Mouse (Mus musculus) midbrain, postnatal 0 days (tissue): ENCODE results near the gene Dagla. TPM values are rescaled to one million over a fixed set of nuclear protein-coding genes. Genes with fewer than 3 reads are reported as not detected.

Experiments
- ATAC-seq: fragments of 200-750 bp; cut with Nextera tagmentation; 2 replicates; pipeline ENCODE4 v1.8.0; 2017; ENCODE audit warnings: moderate number of reproducible peaks, mild to moderate bottlenecking, moderate TSS enrichment, moderate library complexity; ENCODE audit not compliant: low FRiP score
- DNase-seq: peaks from one replicate; pipeline ENCODE4 v3.0.0-alpha.2; 2015; ENCODE audit warnings: low spot score
- H3K27ac ChIP-seq: fragments of 300-500 bp; sonication (generic); 2 replicates; pipeline ENCODE4 v1.5.1; 2014; ENCODE audit warnings: low read depth, mild to moderate bottlenecking, low read length, mixed read lengths
- H3K27me3 ChIP-seq: fragments of 300-500 bp; sonication (generic); 2 replicates; pipeline ENCODE4 v1.6.1; 2014; ENCODE audit warnings: low read length, control low read depth, mixed read lengths; ENCODE audit not compliant: insufficient read depth
- H3K36me3 ChIP-seq: fragments of 300-500 bp; sonication (generic); 2 replicates; pipeline ENCODE4 v1.6.1; 2014; ENCODE audit warnings: low read length, control low read depth, mixed read lengths; ENCODE audit not compliant: insufficient read depth
- H3K4me1 ChIP-seq: fragments of 300-500 bp; sonication (generic); 2 replicates; pipeline ENCODE4 v1.6.1; 2014; ENCODE audit warnings: mild to moderate bottlenecking, control low read depth, antibody characterized with exemption, low read length, mixed read lengths; ENCODE audit not compliant: insufficient read depth
- H3K4me2 ChIP-seq: fragments of 300-500 bp; sonication (generic); 2 replicates; pipeline ENCODE4 v1.6.1; 2014; ENCODE audit warnings: low read depth, mild to moderate bottlenecking, low read length, mixed read lengths; ENCODE audit not compliant: poor library complexity, severe bottlenecking
- H3K4me3 ChIP-seq: fragments of 300-500 bp; sonication (generic); 2 replicates; pipeline ENCODE4 v1.5.1; 2014; ENCODE audit warnings: low read depth, mild to moderate bottlenecking, low read length, moderate library complexity
- H3K9ac ChIP-seq: fragments of 300-500 bp; sonication (generic); replicated peaks from 2 replicates; pipeline ENCODE4 v1.6.1; 2014; ENCODE audit warnings: mild to moderate bottlenecking, low read length, moderate library complexity, mixed read lengths; ENCODE audit not compliant: poor library complexity, severe bottlenecking
- H3K9me3 ChIP-seq: fragments of 300-500 bp; sonication (generic); 2 replicates; pipeline ENCODE4 v1.6.1; 2016; ENCODE audit warnings: low read length, control low read depth
- CTCF ChIP-seq: IDR thresholded peaks from 2 replicates; pipeline ENCODE4 v1.5.1; 2016; ENCODE audit warnings: antibody characterized with exemption, mild to moderate bottlenecking
- WGBS: fragments of 180-500 bp; shearing (Covaris S2); extraction: QIAGEN DNeasy Blood & Tissue Kit; methylation state at CpG from one replicate; pipeline ENCODE4 v1.1.7; 2014; 5-methylcytosine and 5-hydroxymethylcytosine counted together
- polyA plus RNA-seq: library from polyadenylated mRNA; unstranded; fragments of >200 nt; fragmentation: Nextera tagmentation; extraction: Ambion mirVana; gene quantifications from 2 replicates; pipeline ENCODE4 v1.2.1, GENCODE M21; 2015
- total RNA-seq: library from RNA; depleted of rRNA; stranded (reverse); fragments of >200 nt; gene quantifications from 2 replicates; pipeline ENCODE4 v1.2.3, GENCODE M21; 2014

Dagla gene
- total and polyA plus RNA-seq, 2 experiments from 2014 or later: 13.7 to 40.8 TPM

DNA sequence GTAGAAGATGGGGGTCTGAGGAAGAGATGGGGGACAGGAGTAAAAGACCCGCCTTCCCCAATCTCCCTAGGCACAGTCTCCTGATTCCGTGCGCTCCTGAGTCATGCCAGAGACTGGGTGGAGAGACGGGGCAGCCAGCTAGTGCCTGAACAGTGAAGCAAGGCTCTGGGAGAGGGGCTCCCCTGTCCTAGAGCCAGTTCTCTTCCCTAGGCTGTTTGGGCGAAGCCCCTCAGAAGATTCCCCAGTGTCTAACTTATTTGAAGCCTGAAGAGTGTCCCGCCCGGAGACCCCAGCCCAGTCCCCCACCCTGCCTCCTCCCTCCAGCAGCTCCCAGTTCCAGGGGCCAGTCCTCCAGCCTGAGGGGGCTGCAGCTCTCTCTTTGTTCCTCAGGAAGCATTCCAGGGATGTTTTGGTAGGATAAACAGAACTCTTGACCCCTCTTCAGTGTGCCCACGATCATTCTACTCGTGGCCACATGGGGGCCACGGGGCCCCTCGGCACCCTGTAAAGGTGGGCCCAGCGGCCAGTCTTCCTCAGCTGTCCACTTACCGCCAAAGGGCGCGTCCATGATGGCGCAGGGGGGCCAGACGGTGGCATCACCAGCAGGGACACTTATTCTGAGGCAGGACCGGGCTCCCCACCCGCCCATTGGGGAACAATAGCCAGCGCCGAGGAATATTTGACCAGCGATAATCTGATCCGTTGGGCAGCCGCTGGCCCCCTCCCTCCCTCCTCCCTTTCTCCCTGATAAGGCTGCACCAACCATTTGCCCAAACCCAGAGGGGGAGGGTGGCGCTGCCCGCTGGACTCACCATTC is 79.8 kb downstream of the Dagla start:
- DNase-seq (no peak), ATAC-seq (no peak)
- H3K36me3 ChIP-seq: no peaks in the 10 kb centered on the region
- H3K4me1 ChIP-seq: no peaks in the 10 kb centered on the region
- H3K9me3 ChIP-seq: no peaks in the 10 kb centered on the region
- H3K4me3 ChIP-seq: no peak overlapping the region
- H3K27me3 ChIP-seq: no peaks in the 10 kb centered on the region
- H3K4me2 ChIP-seq: no peak overlapping the region
- TF ChIP-seq CTCF: no peak
- WGBS: 32% methylated on average over 26 of the region's 26 CpGs
- no peak overlapping the region for H3K27ac ChIP-seq
- no peak overlapping the region for H3K9ac ChIP-seq

DNA sequence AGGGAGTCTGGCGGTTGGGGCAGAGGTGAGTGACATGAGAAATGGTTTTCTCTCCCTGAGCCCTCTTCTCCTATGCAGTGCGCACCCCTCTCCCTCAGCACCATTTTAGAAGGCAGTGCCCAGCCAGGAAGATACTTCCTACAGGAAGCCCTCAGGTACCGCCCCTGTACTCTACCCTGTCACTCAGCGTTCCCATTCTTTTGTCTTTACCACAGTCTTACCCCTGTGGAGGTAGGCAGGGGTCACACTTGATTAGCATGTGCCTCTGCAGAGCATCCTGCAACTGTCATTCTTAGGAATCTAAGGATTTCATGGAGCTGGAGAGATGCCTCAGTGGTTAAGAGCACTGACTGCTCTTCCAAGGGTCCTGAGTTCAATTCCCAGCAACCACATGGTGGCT is 81.1 kb downstream of the Dagla start:
- ATAC-seq: no peak
- 75% methylated on average over 4 of the region's 4 CpGs for WGBS
- no peak for TF ChIP-seq CTCF

DNA sequence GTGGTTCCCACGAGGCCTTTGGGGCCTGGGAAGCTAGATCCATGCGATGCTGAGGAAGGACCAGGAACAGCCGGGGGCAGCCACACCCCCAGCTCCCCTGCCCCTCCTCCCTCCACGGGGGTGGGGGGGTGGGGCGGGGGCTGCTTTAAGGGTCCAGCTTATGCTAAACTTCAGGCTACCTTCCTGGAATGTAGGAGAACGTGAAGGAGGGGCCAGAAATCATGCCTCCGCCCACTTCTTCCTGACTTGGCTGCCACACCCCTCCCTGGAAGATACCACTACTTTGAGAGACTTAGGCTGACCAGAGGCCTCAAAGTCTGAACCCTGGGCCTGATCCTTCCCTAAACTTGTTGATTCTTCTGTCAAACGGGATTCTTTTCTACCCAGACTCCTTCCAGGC is 82.0 kb downstream of the Dagla start:
- WGBS: 51% methylated on average over 7 of the region's 8 CpGs
- H3K4me2 ChIP-seq: no peak overlapping the region
- TF ChIP-seq CTCF: no peak

More for the DNA sequence above, 81.1 kb downstream of the Dagla start:
- no peak overlapping the region for H3K27ac ChIP-seq
- DNase-seq: no peak
- no peak overlapping the region for H3K4me2 ChIP-seq
- no peak overlapping the region for H3K4me3 ChIP-seq
- no peaks in the 10 kb centered on the region for H3K9me3 ChIP-seq
- H3K4me1 ChIP-seq: no peaks in the 10 kb centered on the region
- no peaks in the 10 kb centered on the region for H3K27me3 ChIP-seq
- H3K9ac ChIP-seq: no peak overlapping the region
- H3K36me3 ChIP-seq: no peaks in the 10 kb centered on the region

DNA sequence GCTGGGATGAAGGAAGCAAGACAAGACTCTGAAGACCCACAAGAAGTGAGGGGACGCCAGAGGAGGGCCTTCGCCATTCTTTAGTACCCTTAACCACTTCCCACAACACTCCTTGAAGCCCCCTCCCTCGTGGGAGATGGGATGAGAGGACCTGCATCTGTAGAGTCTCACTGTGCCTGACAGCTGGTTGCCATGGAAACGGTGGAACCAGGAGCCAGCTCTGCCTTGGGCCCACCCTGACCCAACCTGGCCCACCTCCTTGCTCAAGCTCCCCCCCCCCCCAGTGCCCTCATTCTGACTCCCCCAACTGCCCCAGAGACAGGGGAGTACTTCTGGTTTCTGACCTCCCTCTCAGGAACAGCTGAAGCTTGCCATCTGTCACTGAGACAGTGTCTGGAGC is 83.1 kb downstream of the Dagla start:
- 48% methylated on average over 4 of the region's 4 CpGs for WGBS
- Histone ChIP-seq H3K36me3 (no peaks in the 10 kb centered on the region), H3K4me1 (no peaks in the 10 kb centered on the region), H3K9ac (no peak overlapping the region), H3K4me3 (no peak overlapping the region), H3K4me2 (no peak overlapping the region), H3K27ac (no peak overlapping the region), H3K27me3 (no peaks in the 10 kb centered on the region), H3K9me3 (no peaks in the 10 kb centered on the region)
- ATAC-seq (no peak), DNase-seq (peak; percentile 17)
- TF ChIP-seq CTCF: no peak

More for the DNA sequence above, 82.0 kb downstream of the Dagla start:
- Histone ChIP-seq H3K27ac (no peak overlapping the region), H3K4me1 (no peaks in the 10 kb centered on the region), H3K4me3 (no peak overlapping the region), H3K36me3 (no peaks in the 10 kb centered on the region), H3K9me3 (no peaks in the 10 kb centered on the region), H3K9ac (no peak overlapping the region), H3K27me3 (no peaks in the 10 kb centered on the region)
- ATAC-seq (no peak), DNase-seq (no peak)

DNA sequence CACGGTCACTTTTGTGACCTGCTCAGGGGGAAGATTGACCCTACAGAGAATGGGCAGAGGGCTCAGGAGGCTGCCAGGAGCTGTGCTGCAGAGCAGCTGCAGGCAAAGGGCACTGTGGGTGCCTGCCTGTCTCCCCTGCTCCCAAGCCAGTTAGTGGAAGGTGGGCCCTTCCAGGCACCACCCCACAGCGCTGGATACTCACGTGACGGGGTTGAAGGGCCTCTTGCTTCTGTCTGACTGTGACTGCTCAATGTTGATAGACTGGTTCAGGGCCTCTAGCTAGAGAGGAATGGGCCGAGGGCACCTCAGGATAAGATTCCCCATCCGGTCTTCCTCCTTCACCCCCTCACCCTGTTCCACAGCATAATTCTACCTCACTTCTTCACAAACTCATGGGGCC is 85.1 kb downstream of the Dagla start:
- no peak overlapping the region for H3K4me3 ChIP-seq
- ATAC-seq: no peak
- no peaks in the 10 kb centered on the region for H3K36me3 ChIP-seq
- no peak for TF ChIP-seq CTCF
- no peak overlapping the region for H3K4me2 ChIP-seq
- H3K27me3 ChIP-seq: no peaks in the 10 kb centered on the region
- H3K4me1 ChIP-seq: no peaks in the 10 kb centered on the region
- H3K9ac ChIP-seq: no peak overlapping the region
- no peaks in the 10 kb centered on the region for H3K9me3 ChIP-seq
- DNase-seq: no peak
- WGBS: 74% methylated on average over 6 of the region's 6 CpGs
- no peak overlapping the region for H3K27ac ChIP-seq

DNA sequence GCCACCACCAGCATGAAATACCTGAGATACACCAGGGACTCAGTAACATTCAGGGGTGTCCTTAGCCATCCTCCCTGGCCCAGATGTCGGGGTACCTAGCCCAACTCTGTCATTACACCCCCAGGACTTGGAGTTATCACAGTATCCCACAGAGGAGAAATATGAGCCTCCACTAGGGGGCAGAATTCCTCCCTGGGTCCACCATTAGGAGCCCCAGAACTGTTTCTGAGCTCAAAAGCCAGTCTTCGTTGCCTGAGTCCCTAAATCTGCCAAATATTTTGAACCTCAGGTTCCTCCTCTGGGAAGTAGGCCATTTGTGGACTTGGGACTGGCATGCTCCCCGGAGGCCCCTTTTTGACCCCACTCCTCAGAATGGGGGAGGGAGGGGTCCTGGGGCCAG is 85.6 kb downstream of the Dagla start:
- DNase-seq (peak; percentile 58), ATAC-seq (no peak)
- no peak overlapping the region for H3K27ac ChIP-seq
- no peaks in the 10 kb centered on the region for H3K27me3 ChIP-seq
- H3K4me2 ChIP-seq: no peak overlapping the region
- H3K4me3 ChIP-seq: no peak overlapping the region
- H3K9ac ChIP-seq: no peak overlapping the region
- H3K4me1 ChIP-seq: no peaks in the 10 kb centered on the region
- H3K9me3 ChIP-seq: no peaks in the 10 kb centered on the region
- no peaks in the 10 kb centered on the region for H3K36me3 ChIP-seq
- WGBS: 43% methylated on average over 3 of the region's 3 CpGs
- peak; percentile 72 for TF ChIP-seq CTCF
